Mouse (Mus musculus): ENCODE data around the gene Gm10309.

The Gm10309 gene

DNA sequence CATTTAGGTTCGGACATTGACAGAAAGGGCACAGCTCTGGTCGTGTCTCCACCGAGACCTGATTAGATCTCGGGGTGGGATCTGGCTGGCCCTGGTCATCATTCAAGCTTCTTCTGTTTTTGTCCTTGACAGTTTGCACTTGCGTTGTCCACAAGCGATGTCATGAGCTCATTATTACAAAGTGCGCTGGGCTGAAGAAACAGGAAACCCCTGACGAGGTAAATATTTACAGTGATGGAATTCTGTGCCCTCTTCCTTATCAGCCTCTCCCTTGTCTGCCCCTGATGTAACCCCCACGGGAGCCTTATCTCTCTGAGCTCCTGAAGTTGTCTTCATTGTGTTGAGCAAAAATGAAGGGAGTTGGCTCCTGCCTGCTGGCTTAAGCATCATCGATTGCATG lies 28.4 kb downstream of the Gm10309 start:
- no peak for DNase-seq (ENCODE audit: low read depth)

DNA sequence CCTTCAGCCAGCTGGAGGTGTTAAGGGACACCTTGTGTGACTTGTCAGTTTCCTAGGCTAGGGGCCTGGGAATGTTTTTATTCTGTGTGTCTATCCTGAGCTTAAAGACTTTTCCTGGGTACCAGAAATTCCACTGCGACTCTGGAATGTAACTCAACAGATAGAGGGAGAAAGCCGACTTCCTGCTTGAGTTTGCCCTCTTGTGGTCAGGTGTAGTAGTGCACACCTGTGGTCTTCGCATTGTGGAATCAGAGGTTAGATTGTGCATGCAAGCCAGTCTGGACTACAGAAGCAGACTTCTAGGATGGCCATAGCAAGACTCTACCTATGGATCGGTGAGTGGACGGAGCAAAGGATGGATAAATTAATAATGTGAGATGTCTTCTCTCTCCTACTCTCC lies 33.3 kb downstream of the Gm10309 start:
- DNase-seq (ENCODE audit: low read depth) = peak; percentile 75

DNA sequence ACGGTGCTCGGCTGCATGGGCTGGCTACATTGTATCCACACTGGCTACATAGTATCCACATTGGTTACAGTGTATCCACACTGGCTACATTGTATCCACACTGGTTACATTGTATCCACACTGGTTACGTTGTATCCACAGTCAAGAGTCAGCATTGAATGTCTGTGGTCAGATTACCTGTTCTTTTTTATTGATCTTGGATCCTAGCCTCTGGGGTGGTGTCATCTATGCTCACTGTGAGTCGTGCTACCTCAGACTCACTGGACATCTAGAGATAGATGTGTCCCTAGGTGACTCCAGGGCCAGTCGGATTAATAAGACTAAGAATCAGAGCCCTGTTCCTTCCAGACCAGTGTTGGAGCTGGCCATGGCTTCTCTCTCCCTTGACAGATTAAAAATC lies 34.9 kb downstream of the Gm10309 start:
- no peak for DNase-seq (ENCODE audit: low read depth)

DNA sequence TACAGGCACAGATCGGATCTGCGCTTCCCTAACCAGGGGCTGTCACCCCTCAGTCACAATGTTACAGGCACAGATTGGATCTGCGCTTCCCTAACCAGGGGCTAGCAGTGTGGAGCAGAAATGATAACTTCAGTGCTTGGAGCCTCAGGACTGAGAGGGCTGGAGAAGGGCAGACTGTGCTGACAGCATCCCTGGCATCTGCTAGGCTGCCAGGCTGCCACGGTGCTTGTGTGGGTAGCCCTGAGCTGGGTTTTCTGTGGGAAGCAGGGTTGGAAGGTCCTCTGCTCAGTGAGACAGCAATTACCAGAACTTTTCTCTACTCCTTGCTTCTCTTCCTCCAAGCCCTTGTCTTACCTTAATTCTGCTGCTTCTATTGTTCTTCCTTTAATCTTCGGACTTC lies 37.1 kb downstream of the Gm10309 start:
- DNase-seq (ENCODE audit: low read depth) = no peak

DNA sequence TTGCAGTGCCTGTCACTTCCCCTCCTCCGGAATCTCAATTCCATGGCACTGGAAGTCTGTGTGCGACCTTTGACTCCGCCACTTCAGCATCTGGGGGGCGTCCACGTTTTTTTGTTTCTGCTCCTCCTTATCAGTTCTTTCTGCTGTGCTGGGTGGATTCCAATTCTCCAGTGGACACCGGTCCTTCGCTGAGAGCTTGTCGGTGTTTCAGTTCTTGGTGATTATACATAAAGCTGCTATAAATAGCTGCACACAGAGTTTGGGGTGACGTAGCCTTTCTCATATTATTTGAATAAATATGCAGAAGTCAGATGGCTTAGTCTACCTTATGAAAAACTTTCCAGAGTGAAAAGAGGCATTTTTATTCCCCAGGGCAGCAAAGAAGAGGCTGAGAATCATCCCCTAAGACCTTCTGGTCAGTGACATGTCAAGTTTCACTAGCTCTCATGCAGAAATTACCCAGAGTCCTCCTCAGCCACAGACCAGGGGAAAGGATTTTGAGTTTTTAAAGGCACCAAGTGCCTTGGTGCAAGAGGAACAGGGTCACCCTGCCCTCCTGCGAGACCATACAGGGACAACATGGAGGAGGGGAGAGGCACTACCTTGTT lies 37.6 kb downstream of the Gm10309 start:
- DNase-seq (ENCODE audit: low read depth) = no peak

DNA sequence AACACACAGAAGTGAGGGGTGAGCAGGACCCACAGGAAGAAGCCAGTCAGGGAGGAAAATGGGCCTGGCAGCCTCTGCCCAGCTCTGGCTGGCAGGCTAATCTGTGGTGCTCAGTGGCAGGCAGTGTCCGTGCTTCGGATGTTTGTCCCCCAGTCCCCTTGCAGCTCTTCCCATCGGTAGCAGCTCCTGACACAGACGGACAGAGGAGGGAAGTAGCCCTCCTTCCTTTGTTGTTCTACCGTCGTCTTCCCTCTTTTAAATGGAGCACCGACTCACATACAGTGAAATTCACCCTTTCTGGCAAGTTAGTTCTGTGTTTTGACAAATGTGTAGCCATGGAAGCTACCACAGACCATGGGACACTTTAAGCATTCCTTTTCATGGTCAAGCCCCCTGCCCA lies 38.2 kb downstream of the Gm10309 start:
- DNase-seq (ENCODE audit: low read depth) = no peak

DNA sequence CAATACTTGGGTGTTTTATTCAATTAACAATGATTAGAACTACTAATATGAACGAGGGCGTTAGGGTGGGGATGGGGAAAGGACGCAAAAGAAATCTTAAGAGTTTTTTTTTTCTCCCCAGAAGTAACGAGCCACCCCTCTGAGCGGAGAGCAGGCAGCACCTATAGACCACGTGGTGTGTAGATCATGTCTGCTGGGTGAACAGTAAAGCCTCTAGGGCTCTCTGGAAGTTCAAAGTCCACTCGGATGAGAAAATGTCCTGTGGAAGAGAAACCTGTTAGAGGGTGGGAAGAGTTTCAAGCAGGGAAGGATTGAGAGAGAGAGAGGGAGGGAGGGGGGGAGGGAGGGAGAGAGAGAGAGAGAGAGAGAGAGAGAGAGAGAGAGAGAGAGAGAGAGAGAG lies 38.6 kb downstream of the Gm10309 start:
- DNase-seq (ENCODE audit: low read depth) = no peak

DNA sequence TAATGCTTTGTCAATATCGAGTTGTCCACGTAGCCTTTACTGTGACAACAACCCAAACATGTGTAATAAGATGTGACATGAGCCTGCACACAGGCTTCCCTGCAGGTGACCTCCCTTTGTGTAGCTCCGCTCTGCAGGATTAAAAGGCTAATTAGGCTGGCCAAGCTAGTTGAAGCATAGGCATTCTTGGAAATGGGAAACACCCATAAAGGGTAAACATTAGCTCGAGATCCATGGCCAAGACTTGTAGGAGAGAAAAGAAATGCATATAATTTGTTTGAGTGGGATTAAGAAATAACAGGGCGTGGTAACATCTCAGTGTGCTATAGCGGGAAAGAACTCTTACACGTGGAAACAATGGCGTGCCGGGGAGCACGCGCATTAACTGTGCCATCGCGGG lies 39.2 kb downstream of the Gm10309 start:
- no peak for DNase-seq (ENCODE audit: low read depth)

DNA sequence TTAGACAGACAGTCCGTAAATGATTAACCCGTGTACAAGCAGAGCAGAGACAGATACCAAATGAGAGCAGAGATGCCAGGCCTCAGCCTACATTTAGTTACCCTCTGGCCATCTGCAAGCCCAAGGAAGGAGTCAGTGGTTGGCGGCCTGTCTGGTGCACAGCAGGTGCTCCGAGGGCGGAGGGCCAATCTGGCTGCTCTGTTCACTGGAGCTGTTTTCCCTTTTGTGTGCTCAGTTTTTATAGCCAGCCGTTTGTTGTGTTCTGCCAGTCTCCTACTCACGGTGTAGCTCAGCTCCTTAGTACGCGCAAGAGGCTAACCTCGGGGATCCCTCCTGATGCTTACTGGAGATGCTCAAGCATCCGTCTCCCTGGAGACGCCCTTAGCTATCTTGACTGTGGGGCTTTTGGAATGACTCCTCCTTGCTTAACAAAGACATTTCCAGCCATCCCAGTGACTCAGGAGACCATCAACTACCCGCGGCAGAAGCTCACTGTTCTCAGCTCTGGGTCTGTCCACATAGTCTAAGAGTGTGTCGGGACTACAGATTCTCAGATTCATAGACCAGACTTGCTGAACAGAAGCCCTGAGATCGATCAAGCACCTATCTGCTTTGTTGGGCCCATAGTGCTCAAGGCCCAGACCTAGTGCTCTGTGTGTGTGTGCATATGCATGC lies 40.2 kb downstream of the Gm10309 start:
- DNase-seq (ENCODE audit: low read depth) = no peak

DNA sequence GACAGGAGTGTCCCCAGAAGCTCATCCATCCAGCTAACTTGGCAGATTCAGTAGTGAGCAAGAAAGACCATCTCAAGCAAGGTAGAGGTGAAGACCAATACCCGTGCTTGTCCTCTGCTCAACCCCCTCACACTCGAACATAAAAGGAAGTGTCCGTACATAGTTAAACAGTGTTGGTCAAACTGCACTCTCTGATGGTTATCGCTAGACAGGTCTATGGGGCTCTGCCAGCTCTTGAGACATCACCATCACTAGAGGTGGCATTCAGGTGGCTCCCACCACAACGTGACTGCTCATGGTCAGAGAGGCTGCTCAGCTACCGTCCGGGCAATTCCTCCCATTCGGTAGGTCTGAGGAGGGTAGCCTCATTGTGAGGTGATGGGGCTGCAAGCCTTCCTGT lies 40.8 kb downstream of the Gm10309 start:
- no peak for DNase-seq (ENCODE audit: low read depth)

DNA sequence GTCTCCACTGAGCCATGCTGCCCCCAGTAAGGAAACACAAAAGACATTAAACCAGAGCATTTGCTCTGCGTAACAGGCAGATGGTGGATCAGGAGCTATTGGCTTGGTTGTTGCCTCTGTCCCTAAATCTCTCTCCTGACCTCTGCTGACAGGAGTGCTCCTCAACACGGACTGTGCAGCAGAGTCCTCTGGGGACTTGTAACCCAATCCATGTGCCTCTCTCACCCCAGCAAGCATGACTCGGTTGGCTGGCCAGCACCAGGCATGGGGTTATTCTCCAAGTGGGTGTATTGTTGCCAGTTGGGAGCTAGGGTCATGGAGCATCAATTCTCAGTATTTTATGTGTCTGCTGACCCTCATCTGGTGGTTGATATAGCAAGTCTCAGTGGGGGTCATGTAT lies 41.7 kb downstream of the Gm10309 start:
- DNase-seq (ENCODE audit: low read depth) = no peak

DNA sequence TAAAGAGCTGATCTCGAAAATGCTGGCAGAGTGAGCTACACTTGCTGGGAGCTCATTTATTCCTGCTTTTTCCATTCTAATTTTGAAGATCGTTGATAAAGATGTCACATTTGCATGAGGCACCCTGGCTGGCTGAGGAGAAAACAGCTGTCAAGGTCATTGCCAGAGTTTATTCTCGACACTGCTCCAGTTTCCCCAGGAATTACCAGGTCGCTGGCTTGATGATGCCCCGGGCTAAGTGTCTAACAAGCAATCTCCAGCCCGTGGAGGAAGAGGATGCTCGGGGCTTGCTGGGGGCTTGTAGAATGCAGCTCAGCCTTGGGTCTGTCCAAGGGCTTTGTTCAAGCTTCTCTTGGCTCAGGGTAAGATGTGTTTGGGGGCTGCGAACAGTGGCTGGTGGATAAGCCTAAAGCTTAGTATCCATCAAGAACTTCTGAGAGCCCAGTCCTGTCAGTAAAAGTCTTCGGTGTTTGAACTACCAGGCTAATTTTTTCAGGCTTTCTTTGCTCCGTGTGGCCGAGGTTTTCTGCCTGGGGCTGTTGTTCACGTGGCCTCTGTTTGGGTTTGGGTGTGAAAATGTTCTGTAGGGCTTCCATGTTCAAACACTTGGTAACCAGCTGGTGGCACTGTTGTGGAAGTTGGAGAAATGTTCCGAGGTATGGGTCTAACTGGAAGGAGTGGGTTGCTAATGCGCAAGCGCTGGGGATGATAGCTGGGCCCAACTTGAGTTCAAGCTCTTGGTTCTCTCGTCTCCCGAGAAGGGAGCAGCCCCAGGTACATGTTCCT lies 44.2 kb downstream of the Gm10309 start:
- no peak for DNase-seq (ENCODE audit: low read depth)

DNA sequence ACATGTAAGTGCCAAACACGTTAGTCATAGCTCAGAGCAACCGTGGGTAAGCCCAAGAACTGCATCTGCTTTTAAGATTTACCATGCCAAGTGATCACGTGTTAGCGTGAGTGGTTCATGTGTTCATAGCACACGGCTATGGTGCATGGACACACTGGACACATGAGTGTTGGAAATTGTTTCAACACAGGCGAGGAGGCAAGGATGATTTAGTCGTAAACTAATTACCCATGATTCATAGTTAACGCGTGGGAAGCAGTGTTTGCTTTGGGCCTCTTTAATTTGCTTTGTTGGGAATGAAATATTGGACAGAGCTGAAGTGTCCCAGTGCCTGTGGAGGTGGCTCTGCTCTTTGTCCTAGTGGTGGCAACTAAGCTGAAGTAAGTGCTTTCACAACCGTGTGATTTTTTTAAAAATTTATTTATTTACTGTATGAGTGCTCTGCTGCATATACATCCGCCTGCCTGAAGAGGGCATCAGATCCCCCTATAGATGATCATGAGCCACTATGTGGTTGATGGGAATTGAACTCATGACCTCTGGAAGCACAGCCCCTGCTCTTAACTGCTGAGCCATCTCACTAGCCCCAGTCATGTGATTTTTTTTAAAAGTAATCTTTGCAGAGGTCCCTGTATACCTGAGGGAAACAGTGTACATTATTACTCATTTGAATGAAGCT lies 46.6 kb downstream of the Gm10309 start:
- DNase-seq (ENCODE audit: low read depth) = no peak

DNA sequence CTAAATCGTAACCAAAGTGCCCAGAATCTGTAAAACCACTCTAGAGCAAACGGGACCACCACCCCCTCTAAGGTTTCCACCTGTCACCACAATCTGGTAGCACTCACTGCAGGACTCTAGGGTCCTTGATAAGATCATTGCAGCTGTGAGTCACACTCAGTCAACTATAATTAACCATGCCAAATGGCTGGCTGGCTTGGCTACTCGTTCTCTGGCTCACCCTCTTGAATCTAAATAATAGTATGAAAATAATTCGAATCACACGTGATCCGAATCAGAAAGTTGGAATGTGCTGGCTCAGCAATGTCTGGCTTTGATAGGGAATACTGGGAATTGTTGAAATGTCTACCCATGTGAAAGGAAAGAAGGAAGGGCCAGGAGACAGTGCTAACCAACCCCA lies 48.5 kb downstream of the Gm10309 start:
- DNase-seq (ENCODE audit: low read depth) = no peak

DNA sequence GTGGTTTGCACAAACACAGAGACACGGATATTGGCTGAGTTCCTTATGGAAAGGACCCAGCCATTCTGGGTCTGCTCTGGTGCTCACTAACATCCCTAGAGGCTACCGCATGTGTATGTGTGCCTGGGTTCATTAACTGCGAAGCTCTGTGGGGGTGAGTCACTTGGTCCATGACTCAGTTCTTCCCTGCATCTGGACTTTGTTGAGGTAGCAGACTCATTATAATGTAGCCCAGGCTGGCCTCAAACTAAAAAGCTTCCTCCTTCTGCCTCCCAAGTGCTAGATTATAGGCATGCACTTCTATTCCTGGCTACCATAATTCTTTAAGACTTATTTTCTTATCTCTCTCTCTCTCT lies 50.7 kb downstream of the Gm10309 start:
- no peak for DNase-seq (ENCODE audit: low read depth)

DNA sequence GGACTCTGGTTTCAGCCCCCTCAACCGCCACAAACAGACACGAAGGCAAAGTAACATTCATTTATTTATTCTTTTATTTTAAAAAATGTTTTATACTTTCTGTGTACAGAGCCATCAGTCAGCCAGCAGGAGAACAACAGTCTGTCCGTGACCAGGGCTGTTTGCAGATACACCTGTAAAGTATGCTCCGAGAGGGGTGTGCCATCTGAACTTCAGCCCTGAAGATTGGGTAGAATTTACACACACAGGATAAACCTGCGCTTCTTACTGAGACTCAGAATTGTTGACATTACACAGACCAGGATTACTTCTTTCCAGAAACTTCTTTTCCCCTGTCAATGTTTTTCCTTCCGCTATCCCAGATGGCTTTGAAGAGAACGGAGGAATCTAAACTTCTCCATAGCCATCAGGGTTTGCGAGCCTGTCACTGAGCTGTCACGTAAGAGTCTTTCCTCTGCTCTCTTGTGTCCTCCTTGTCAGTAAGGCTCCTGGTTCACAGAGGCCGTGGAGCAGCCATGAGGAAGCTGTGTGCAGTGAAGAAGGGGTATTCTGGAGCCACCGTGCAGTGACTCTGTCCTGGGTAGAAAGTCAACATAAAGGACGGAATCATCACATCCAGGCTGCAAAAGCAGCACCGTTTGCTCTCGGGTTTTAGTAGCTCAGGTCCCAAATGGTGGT lies 51.2 kb downstream of the Gm10309 start:
- no peak for DNase-seq (ENCODE audit: low read depth)

DNA sequence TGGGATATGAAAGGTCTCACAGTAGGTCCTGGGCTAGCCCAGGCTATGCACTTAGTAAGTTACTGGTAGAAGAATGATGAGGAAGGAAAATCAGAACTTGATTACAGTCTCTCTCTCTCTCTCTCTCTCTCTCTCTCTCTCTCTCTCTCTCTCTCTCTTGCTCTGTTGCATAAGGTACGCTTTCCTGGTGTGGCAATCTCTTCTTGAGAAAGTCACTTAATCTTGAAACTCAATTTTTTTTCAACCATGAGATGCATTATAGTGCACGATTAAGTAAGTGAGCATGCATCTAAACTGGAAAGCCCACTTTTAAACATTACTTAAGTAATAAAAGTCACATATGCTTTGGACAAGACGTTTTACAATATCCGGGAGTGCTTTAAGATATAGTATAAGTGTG lies 52.1 kb downstream of the Gm10309 start:
- DNase-seq (ENCODE audit: low read depth) = no peak

All from induced T-regulatory cell, adult 2 months (primary cell).